Mouse (Mus musculus): ENCODE measurements around the gene Kalrn.

Kalrn gene

DNA sequence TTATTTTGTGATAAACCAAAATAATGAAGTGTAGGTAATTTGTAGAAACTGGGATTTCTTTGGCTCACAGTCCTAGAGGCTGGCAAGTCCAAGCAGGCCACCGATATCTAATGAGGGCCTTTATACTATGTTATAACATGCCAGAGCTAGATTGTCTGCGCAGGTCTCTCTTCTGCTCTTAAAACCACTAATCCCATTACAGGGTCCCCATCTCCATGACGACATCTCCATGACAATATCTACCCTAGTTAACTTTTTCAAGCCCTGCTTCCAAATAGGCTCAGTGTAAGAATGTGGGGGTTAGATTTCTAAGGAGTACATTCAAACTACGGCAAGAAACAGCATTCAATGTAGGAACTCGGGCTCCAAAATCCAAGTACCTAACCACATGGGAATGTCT is 143.2 kb downstream of the Kalrn start:
- no peak for DNase-seq (ENCODE audit: low read depth, low spot score)

DNA sequence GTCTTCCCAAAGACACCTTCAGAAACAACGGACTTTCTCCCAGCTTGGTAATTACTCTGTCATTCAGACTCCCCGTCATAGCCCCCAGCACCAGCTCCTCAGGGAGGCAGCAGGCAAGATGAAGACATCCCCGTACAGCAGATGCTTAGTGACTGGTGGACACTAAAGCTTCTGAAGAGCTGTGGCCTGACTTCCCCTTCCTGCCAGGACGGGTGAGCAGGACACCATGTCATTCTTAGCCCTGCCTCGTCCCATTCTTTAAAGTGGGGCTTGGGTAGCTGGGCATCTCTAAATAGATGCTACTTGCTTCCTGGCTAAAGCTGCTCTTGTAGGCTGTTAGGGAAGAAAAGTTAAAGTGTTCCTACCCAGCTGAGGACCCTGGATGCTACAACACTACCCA is 145.7 kb downstream of the Kalrn start:
- DNase-seq (ENCODE audit: low read depth, low spot score) = no peak

GRCm38 (mm10) chr16:34421473-34421872 is 151.9 kb downstream of the Kalrn start:
- no peak for DNase-seq (ENCODE audit: low read depth, low spot score)

DNA sequence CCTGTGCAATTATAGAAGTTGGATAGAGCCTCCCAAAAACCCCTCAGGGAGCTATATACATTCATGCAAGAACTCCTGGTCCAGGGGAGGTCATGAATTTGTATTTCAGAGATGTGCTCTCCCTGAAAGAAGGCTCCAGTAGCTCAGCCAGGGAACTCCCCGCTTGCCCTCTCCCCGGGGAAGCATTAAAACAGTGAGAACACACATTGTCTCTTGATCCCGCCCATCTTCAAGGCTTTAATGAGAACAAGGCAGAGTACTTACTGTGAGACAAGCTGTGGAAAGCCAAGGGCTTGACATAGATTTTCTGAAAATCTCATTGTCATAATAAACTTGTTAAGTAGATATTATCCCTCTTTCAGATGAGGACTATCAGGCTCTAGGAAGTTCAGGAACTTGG is 155.4 kb downstream of the Kalrn start:
- DNase-seq (ENCODE audit: low read depth, low spot score) = no peak

DNA sequence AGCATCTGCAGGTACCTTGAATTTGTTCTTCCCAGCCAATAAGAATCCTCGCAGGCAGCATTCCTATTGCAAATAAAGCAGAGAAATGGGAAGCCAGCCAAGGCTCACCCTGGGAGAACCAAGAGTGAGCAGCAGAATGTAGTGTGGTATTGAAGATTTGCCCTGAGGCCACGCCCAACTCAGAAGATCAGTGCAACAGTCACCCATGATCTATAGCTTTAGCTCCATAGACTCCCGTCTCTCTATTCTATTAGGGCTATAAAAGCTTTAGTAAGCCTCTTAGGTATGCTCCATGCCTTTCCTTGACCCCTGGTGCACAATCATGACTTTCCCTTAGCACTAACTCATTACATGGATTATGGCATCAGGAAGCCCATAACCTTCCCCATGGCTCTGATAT is 155.9 kb downstream of the Kalrn start:
- DNase-seq (ENCODE audit: low read depth, low spot score) = no peak

- DNase-seq (ENCODE audit: low read depth, low spot score) = no peak
Observed at GRCm38 (mm10) chr16:34414581-34414980, 158.8 kb downstream of the Kalrn start.

DNA sequence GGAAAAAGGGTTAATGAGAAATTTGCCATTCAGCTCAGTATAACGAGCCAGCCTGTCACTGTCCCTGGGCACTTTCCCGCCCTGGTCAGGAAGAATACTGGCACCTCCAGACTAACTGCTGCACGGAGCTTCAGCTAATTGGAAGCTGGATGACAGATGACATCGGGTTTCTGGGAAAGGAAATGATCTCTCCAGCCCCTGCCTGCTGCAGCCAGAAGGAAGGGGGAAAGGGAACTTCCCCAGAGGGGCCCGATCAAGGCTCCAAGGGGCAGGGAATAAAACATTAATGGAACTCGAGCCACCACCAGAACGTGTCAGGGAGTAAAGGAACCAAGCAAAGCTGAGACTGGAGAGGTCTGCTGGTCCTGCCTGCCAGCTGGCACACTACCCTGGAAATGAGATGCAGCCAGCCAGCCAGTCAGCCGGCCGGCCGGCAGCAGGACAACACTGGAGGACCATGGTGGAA is 159.4 kb downstream of the Kalrn start:
- DNase-seq (ENCODE audit: low read depth, low spot score) = no peak

DNA sequence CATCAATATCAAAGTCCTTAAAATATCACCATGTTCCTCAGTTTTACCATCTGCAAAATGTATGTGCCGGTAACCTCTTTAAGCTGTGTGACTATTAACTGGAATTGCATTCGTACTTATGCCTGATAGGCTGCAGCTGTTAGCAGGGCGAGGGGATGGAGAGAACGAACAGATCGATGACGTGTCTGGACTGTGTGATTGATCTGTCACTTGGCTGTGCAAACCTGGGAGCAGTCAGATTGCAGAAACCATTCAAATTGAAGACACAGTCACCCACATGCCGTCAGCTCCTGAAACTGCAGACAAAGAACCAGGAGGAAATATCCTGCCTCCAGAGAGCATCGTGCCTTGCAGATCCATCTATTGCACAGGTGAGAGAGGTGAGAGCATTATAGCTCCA is 166.3 kb downstream of the Kalrn start:
- DNase-seq (ENCODE audit: low read depth, low spot score) = no peak

GRCm38 (mm10) chr16:34405094-34405493 is 168.2 kb downstream of the Kalrn start:
- DNase-seq (ENCODE audit: low read depth, low spot score) = no peak

- no peak for DNase-seq (ENCODE audit: low read depth, low spot score)
Observed at GRCm38 (mm10) chr16:34401216-34401615, 172.1 kb downstream of the Kalrn start.

- no peak for DNase-seq (ENCODE audit: low read depth, low spot score)
Observed at GRCm38 (mm10) chr16:34400102-34400728, 173.1 kb downstream of the Kalrn start.

DNA sequence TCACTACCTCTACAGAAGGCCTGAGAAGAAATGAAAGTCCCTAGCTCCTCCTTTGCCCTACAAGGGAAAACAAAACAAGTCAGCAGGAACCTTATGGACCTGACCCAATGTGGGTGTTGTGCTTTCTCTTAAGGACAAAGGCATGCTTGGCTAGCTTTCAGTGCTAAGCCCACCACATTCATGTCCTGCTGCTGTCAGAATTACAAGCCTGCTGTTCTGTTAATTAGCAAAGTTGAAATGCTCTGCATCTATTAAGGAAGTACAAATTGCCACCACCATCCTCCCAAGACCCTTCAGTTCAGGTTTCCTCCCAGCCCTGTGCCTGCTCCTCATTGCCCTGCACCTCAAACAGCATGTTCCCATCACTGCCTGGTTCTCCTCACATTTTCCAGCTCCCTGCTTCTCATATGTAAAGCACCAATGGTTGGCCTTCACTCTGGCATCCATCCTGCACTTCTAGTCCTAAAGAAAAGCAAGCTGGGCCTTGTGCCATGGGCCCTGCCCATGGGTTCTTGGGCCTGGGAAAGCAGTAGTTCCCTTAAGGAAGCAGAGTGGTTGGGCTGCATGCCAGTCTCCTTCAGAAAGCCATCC is 178.0 kb downstream of the Kalrn start:
- no peak for DNase-seq (ENCODE audit: low read depth, low spot score)

- DNase-seq (ENCODE audit: low read depth, low spot score) = no peak
Observed at GRCm38 (mm10) chr16:34389520-34390271, 183.6 kb downstream of the Kalrn start.

GRCm38 (mm10) chr16:34388871-34389270 is 184.5 kb downstream of the Kalrn start:
- DNase-seq (ENCODE audit: low read depth, low spot score) = no peak

DNA sequence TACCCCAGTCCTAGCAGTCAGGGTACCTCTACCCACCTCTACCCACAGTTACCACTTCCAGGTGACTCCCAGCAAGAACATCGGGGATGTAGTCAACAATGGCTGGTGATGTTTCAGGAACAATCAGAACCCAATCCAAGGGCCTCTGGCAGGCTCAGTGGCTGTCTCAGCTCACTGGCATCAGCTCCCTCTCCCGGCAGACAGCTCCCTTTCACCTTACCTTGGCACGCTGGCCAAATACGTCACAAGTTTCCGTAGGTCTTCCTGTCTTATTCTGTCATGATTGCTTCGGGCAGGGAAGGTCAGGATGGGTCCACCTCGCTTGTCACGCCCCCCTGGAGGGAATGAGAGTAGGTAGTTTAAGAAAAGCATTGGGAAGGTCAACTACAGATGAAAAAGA is 188.3 kb downstream of the Kalrn start:
- no peak for DNase-seq (ENCODE audit: low read depth, low spot score)

DNA sequence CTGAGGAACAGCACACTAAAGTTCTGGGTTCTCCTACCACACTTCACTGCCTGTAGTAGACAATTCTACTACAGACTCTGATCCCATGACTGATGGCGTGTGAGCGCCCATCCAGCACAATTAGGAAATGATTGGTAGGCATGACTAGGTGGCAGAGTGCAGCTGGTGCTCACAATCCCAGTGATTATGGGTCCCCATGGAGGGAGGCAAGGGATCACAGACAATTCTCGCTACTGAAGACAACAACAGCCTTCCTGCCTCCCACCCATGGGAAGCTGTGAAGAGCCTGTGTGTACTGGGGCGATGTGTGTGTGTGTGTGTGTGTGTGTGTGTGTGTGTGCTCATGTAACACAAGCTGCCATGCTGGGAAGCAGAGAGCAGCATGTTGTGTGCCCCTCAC is 190.3 kb downstream of the Kalrn start:
- DNase-seq (ENCODE audit: low read depth, low spot score) = no peak

DNA sequence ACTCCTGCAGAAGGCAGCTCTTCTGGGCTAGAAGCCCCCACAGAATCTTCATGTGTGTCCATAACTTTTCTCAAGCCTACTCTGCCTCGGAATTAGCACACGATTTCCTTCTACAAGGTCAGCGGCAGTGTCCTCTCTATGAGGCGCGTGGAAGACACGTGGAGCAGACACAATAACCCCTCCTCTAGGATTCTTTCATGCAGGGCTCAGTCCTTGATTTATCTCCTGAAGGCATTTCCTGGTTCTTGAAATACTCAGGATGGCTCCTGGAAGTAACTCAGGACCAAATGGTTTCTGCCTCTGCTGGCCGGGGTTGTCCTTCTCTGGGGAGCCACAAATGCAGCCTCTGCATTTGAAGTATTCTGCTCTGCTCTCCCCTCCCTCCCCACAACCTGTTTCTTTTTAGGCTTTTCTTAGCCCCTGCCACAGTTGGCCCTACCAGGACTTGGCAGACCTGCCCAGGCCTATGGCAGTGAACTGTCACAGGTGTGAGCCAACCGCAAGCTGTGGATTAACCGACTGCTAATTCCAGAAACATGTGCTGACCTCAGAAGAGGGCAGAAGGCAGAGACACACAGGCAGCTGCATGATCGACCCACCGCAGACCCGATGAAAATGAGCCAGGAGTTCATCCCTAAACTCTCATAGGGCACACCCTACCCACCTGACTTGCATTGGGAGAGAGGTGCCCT is 197.0 kb downstream of the Kalrn start:
- DNase-seq (ENCODE audit: low read depth, low spot score) = no peak

DNA sequence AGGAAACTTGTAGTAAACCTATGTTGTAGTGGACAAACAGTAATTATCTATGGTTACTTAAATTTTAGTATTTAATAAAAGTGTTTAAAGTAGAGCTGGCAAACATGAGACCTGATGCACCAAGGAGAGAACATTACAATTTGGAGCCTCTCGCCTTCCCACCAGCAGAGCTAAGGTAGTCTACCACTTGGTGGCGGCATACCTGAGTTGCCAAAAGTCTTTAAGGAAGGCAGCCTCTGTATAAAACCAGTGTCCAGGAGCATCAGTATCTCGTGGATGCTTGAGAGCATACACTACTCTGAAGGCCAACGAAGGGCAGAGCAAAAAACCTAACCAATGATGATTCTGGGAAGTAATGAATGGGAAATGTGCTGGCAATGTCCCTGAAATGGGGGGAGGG is 199.8 kb downstream of the Kalrn start:
- DNase-seq (ENCODE audit: low read depth, low spot score) = no peak

- no peak for DNase-seq (ENCODE audit: low read depth, low spot score)
Observed at GRCm38 (mm10) chr16:34372103-34372741, 201.1 kb downstream of the Kalrn start.

GRCm38 (mm10) chr16:34359206-34359605 is 214.1 kb downstream of the Kalrn start:
- DNase-seq (ENCODE audit: low read depth, low spot score) = no peak

DNA sequence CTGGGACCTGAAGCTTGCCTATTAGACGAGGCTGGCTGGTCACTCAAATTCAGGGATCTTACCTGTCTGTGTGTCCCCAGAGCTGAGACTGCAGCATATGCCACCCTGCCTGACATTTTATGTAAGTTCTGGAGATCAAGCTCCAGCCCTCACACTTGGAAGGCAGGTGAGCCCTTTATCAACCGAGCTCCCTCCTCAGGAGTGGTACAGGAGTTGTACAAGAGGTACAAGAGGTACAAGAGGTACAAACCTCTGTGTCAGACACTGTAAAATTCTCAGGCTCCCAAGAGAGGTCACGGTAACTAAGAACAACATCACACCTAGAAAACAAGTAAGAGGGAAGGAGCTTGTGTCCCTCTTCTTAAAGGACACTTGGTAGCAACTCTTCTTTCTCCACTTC is 217.8 kb downstream of the Kalrn start:
- no peak for DNase-seq (ENCODE audit: low read depth, low spot score)

- no peak for DNase-seq (ENCODE audit: low read depth, low spot score)
Observed at GRCm38 (mm10) chr16:34354042-34354441, 219.3 kb downstream of the Kalrn start.

All from CD4-positive helper T cell, adult 2 months (primary cell).